Mouse (Mus musculus): ENCODE data around the gene Slc25a21. TPM values are rescaled to one million over a fixed set of nuclear protein-coding genes. Genes with fewer than 3 reads are reported as not detected.

The Slc25a21 gene
- polyA plus RNA-seq, 1 experiment from 2014 or later = 12.6 TPM

- Histone ChIP-seq H3K9me3 (ENCODE audit: low read length) (no peaks in the 10 kb centered on the region), H3K4me1 (ENCODE audit: insufficient read depth) (no peaks in the 10 kb centered on the region), H3K27ac (ENCODE audit: low read depth) (no peak overlapping the region), H3K9ac (replicated peaks) (no peak overlapping the region), H3K27me3 (ENCODE audit: insufficient read depth, low read length) (no peaks in the 10 kb centered on the region), H3K4me3 (ENCODE audit: low read depth, low read length) (no peak overlapping the region), H3K4me2 (ENCODE audit: low read depth, low read length) (no peak overlapping the region), H3K36me3 (replicated peaks; ENCODE audit: insufficient read depth, low read length) (no peaks in the 10 kb centered on the region)
- TF ChIP-seq EP300 (IDR thresholded peaks at IDR 0.05; ENCODE audit: low read depth) (no peak), CTCF (IDR thresholded peaks at IDR 0.05; ENCODE audit: low read depth) (no peak)
- WGBS (ENCODE audit: insufficient replicate concordance) = 84% methylated on average over 6 of the region's 6 CpGs
- no peak for DNase-seq
- ATAC-seq = no peak
Observed at GRCm38 (mm10) chr12:56798641-56799415, 398.4 kb downstream of the Slc25a21 start.

DNA sequence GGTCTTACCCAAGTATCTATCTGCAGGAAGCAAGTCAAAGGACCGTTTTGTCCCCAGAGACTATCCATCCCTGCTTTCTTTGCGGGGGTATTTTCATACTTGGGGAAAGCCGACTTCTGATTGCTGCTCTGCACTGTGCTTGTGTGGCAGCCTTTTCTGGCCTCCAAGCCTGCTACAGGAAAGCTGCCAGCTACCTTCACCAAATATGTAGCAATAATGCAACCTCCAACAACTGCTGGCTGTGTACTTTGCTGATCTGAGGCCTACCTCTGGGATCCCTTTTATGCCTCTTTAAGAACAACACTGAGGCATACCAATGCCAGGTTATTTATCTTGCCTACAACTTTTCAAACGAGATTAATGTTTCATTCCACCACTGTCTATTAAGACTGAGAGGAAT lies 408.0 kb downstream of the Slc25a21 start:
- H3K27me3 ChIP-seq (ENCODE audit: insufficient read depth, low read length) = no peaks in the 10 kb centered on the region
- H3K9ac ChIP-seq (replicated peaks) = no peak overlapping the region
- 76% methylated on average over 4 of the region's 4 CpGs for WGBS (ENCODE audit: insufficient replicate concordance)
- DNase-seq (no peak), ATAC-seq (no peak)
- H3K27ac ChIP-seq (ENCODE audit: low read depth) = no peak overlapping the region
- H3K4me3 ChIP-seq (ENCODE audit: low read depth, low read length) = no peak overlapping the region
- H3K4me2 ChIP-seq (ENCODE audit: low read depth, low read length) = no peak overlapping the region
- H3K4me1 ChIP-seq (ENCODE audit: insufficient read depth) = no peaks in the 10 kb centered on the region
- TF ChIP-seq EP300 (IDR thresholded peaks at IDR 0.05; ENCODE audit: low read depth) (no peak), CTCF (IDR thresholded peaks at IDR 0.05; ENCODE audit: low read depth) (no peak)
- no peaks in the 10 kb centered on the region for H3K36me3 ChIP-seq (replicated peaks; ENCODE audit: insufficient read depth, low read length)
- H3K9me3 ChIP-seq (ENCODE audit: low read length) = no peaks in the 10 kb centered on the region

DNA sequence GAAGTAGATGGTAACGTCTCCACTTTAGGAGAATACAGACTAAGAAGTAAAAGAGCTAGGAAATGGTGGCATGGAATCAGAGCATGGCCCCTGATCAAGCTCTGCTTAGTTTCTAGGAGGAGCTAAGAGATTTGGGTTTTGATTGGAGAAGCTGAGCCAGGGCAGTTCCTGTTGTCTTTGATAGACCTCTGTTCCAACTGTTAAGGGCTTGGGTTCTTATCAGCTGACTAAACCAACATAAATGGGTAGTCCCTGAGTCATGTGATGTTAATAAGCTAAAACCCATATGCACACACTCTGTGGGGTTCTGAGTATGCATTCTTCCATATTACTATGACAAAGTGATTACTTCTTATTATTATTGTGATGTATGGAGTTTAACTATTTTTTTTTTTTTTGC lies 412.0 kb downstream of the Slc25a21 start:
- no peaks in the 10 kb centered on the region for H3K9me3 ChIP-seq (ENCODE audit: low read length)
- no peak for ATAC-seq

GRCm38 (mm10) chr12:56781196-56781595 lies 416.1 kb downstream of the Slc25a21 start:
- H3K4me3 ChIP-seq (ENCODE audit: low read depth, low read length) = no peak overlapping the region
- no peak overlapping the region for H3K4me2 ChIP-seq (ENCODE audit: low read depth, low read length)
- H3K27me3 ChIP-seq (ENCODE audit: insufficient read depth, low read length) = no peaks in the 10 kb centered on the region
- H3K9me3 ChIP-seq (ENCODE audit: low read length) = no peaks in the 10 kb centered on the region
- ATAC-seq (no peak), DNase-seq (no peak)
- no peak overlapping the region for H3K27ac ChIP-seq (ENCODE audit: low read depth)
- no peaks in the 10 kb centered on the region for H3K36me3 ChIP-seq (replicated peaks; ENCODE audit: insufficient read depth, low read length)
- H3K9ac ChIP-seq (replicated peaks) = no peak overlapping the region
- 78% methylated on average over 5 of the region's 5 CpGs for WGBS (ENCODE audit: insufficient replicate concordance)
- no peaks in the 10 kb centered on the region for H3K4me1 ChIP-seq (ENCODE audit: insufficient read depth)
- TF ChIP-seq EP300 (IDR thresholded peaks at IDR 0.05; ENCODE audit: low read depth) = no peak
- no peak for TF ChIP-seq CTCF (IDR thresholded peaks at IDR 0.05; ENCODE audit: low read depth)

More for the DNA sequence above, 412.0 kb downstream of the Slc25a21 start:
- no peak overlapping the region for H3K4me3 ChIP-seq (ENCODE audit: low read depth, low read length)
- TF ChIP-seq EP300 (IDR thresholded peaks at IDR 0.05; ENCODE audit: low read depth) = no peak
- H3K36me3 ChIP-seq (replicated peaks; ENCODE audit: insufficient read depth, low read length) = no peaks in the 10 kb centered on the region
- H3K4me1 ChIP-seq (ENCODE audit: insufficient read depth) = no peaks in the 10 kb centered on the region
- no peak overlapping the region for H3K9ac ChIP-seq (replicated peaks)
- DNase-seq = no peak
- 78% methylated on average over 1 of the region's 1 CpGs for WGBS (ENCODE audit: insufficient replicate concordance)
- no peak overlapping the region for H3K27ac ChIP-seq (ENCODE audit: low read depth)
- H3K27me3 ChIP-seq (ENCODE audit: insufficient read depth, low read length) = no peaks in the 10 kb centered on the region
- H3K4me2 ChIP-seq (ENCODE audit: low read depth, low read length) = no peak overlapping the region

DNA sequence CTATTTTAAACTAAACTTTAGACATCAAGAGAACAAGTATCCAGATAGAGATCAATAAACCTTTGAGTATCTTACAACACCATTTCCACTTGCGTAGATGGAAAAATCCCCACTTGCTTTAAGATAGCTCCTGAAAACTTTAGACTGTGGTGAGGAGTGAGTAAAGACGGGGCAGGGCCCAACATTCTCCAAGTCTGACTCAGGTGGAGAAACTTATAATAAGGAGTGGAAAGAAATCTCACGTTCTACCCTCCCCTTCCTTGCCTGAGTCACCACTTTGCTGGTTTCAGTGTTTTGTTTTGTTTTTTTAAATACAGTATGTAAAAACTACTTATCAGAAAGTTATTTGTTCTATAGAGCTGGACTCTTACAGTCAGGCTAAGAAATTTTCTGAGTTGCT lies 417.7 kb downstream of the Slc25a21 start:
- Histone ChIP-seq H3K27ac (ENCODE audit: low read depth) (no peak overlapping the region), H3K4me1 (ENCODE audit: insufficient read depth) (no peaks in the 10 kb centered on the region), H3K4me2 (ENCODE audit: low read depth, low read length) (no peak overlapping the region), H3K9me3 (ENCODE audit: low read length) (no peaks in the 10 kb centered on the region), H3K36me3 (replicated peaks; ENCODE audit: insufficient read depth, low read length) (no peaks in the 10 kb centered on the region), H3K27me3 (ENCODE audit: insufficient read depth, low read length) (no peaks in the 10 kb centered on the region), H3K9ac (replicated peaks) (no peak overlapping the region), H3K4me3 (ENCODE audit: low read depth, low read length) (no peak overlapping the region)
- WGBS (ENCODE audit: insufficient replicate concordance) = 85% methylated on average over 3 of the region's 3 CpGs
- DNase-seq (no peak), ATAC-seq (no peak)
- no peak for TF ChIP-seq CTCF (IDR thresholded peaks at IDR 0.05; ENCODE audit: low read depth)
- TF ChIP-seq EP300 (IDR thresholded peaks at IDR 0.05; ENCODE audit: low read depth) = no peak

DNA sequence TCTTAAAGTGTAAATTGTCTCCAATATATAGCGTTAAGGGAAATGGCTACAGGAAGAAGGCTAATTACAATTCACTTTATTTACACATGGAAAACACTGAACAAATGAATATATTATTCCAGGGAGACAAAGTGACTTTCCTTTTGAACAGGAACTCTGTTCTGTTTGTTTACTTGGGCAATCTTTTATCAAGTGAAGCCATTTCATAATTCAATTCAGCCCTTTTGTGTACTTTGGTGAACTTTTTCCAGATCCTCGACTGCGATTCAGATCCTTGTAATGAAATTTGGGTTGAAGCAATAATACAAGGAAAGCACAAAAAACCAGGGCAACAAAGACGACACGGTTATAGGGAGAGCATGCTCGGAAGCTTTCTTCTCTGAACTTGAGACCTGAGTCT lies 423.3 kb downstream of the Slc25a21 start:
- no peaks in the 10 kb centered on the region for H3K27me3 ChIP-seq (ENCODE audit: insufficient read depth, low read length)
- no peak overlapping the region for H3K9ac ChIP-seq (replicated peaks)
- no peak overlapping the region for H3K4me3 ChIP-seq (ENCODE audit: low read depth, low read length)
- ATAC-seq = no peak
- TF ChIP-seq CTCF (IDR thresholded peaks at IDR 0.05; ENCODE audit: low read depth) = no peak
- no peak for TF ChIP-seq EP300 (IDR thresholded peaks at IDR 0.05; ENCODE audit: low read depth)
- H3K4me2 ChIP-seq (ENCODE audit: low read depth, low read length) = no peak overlapping the region
- H3K4me1 ChIP-seq (ENCODE audit: insufficient read depth) = no peaks in the 10 kb centered on the region
- no peaks in the 10 kb centered on the region for H3K36me3 ChIP-seq (replicated peaks; ENCODE audit: insufficient read depth, low read length)
- DNase-seq = no peak
- 83% methylated on average over 6 of the region's 6 CpGs for WGBS (ENCODE audit: insufficient replicate concordance)
- H3K27ac ChIP-seq (ENCODE audit: low read depth) = no peak overlapping the region
- H3K9me3 ChIP-seq (ENCODE audit: low read length) = no peaks in the 10 kb centered on the region

Measured in liver, postnatal 0 days (tissue).